In the genomic region with DNA sequence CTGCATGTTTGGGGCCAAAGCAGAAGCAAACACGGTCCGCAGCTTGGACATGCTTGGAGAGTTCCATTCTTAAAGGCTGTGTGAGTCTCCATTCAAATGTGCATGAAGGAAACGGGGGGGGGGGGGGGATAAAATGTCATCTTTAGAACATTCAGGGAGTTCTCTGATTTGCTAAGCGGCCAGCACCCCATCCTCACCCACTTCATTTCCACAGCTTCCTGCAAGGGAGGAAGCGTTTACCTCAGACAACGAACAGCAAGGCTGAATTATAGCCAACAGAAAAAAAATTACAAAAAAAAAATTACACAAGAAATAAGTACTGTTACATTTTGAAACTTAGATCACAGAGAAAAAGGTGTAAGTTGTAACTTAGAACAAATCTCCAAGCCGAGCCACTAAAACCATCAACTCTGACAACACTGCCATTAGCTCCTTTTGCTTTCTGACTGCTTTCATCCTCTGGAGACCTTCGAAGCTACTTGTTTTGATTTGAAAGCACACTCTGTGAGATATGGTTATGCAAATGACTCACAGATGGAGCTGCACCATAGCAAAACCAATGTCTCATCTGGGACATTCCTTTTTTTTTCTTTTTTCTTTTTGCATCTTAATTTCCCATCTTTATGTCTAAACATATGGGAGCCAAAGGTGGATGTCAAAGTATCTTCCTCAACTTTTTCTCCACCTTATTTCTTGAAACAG, we compare ENCODE assay signal across 15 mouse cellular contexts. TPM values are rescaled to one million over a fixed set of nuclear protein-coding genes. Genes with fewer than 3 reads are reported as not detected.
A peak's percentile ranks its signal among the peaks of the same experiment; 100 is the strongest.
DNase-seq lines count a peak whose midpoint lies in the region; ATAC-seq lines count a peak whose summit lies in the region.
"Had no signal": no experiment of that assay in that cellular context is flagged by ENCODE, and none has a peak within 500 bp of the region (broad histone marks: within the 10 kb centered on the region; RNA-seq: fewer than 3 reads in every experiment).

No protein-coding gene starts in this region.

- intact Hi-C loops in heart, postnatal 14 days (cut with DNase I): no loop called here

- DNase-seq in kidney, postnatal 10 days: peak; percentile 6
- DNase-seq in kidney, adult 8-10 months: no peak
- peak; percentile 19 to 21 for DNase-seq in spleen, postnatal 36 days (ENCODE audit: low spot score in 2 of 2)
- DNase-seq in spleen, postnatal 14 days (ENCODE audit: low spot score in 2 of 2): no peak
- DNase-seq in heart, postnatal 14 days: no peak
- DNase-seq in left cerebral cortex, adult 8-10 months (ENCODE audit: low spot score in 2 of 2): no peak
- DNase-seq: adrenal gland, postnatal 10 days; cerebellum, adult 11-12 months; cerebellum, postnatal 25 days; kidney, postnatal 25 days; lung, adult 2 months had no signal

- peak; percentile 64 for ATAC-seq in granulocyte monocyte progenitor cell, adult 5-6 weeks (replicated peaks; ENCODE audit: poor library complexity, severe bottlenecking)
- ATAC-seq: activated CD4-positive, CD25-positive, alpha-beta regulatory T cell, adult 4 months; CD4-positive, CD25-positive, alpha-beta regulatory T cell, adult 4 months; intestine, embryonic 16.5 days had no signal

RNA-seq across cellular contexts. Expression of a gene that starts 23.1 kb away (rescaled TPM):
- not detected in 2 replicates for total RNA-seq in granulocyte monocyte progenitor cell, adult 5-6 weeks (2014; fragmentation: Nextera tagmentation)
- not detected in 2 replicates for total RNA-seq in granulocyte monocyte progenitor cell, adult 5-6 weeks (2017)
- total RNA-seq in heart, postnatal 14 days (2021): 1 to 10 TPM; 2.3 to 2.5 TPM
- total RNA-seq in left cerebral cortex, adult 8-10 months (2022): 100 to 1,000 TPM in 2 of 4 experiments, 10 to 100 TPM in 2; 96.2 to 115 (median 103) TPM

Comparison
In these comparisons a context has a peak if more than half of its experiments do, and no peak if none do; other contexts are left out.
1. DNase-seq: peak in kidney, postnatal 10 days (single experiment) and spleen, postnatal 36 days (2 of 2); none in kidney, adult 8-10 months (0 of 2), spleen, postnatal 14 days (0 of 2), heart, postnatal 14 days (0 of 2) and left cerebral cortex, adult 8-10 months (0 of 2).
2. RNA of a gene that starts 23.1 kb away (total RNA-seq): 96.2 to 115 TPM in left cerebral cortex, adult 8-10 months; 2.3 to 2.5 TPM in heart, postnatal 14 days and not detected in granulocyte monocyte progenitor cell, adult 5-6 weeks; every median in the first group is over 10 times any median in the second.